Mouse (Mus musculus): ENCODE results near the gene Mdm1. TPM values are rescaled to one million over a fixed set of nuclear protein-coding genes. Genes with fewer than 3 reads are reported as not detected.
"Not testable (repeated sequence)": the region's sequence is repeated elsewhere in the genome, so short reads cannot be mapped to it uniquely, and the experiment has no call there.

The Mdm1 gene
- polyA plus RNA-seq, 1 experiment: 7.3 TPM

DNA sequence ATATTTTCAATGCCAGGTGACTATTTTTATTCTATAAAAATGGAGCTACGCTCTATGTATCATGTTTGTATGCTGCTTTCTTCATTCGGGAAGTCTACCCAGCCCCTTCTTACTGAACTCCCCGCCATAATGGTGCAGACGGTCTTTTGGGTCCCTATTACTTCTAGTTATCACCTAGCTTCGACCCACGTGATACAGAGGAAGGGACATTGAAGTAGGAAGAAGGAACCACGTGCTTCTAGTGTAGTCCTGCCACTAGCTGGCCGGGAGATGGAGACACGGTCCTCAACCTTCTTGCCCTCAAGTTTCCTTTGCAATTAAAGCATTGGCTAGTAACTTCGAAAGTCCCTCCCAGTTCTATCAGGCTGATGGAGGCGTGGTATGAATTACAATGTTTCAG lies 37.7 kb downstream of the Mdm1 start:
- Histone ChIP-seq H3K4me3 (ENCODE audit: insufficient read depth, low read length) (no peak overlapping the region), H3K4me1 (ENCODE audit: control insufficient read depth, insufficient read depth, low read length) (peaks cover 5% of the 10 kb centered on the region), H3K27ac (ENCODE audit: insufficient read depth, low read length) (no peak overlapping the region)
- TF ChIP-seq POLR2A (IDR thresholded peaks at IDR 0.05; ENCODE audit: low read depth, low read length) (no peak), CTCF (IDR thresholded peaks at IDR 0.05; ENCODE audit: borderline replicate concordance, insufficient read depth, low read length) (no peak)

- H3K4me1 ChIP-seq (ENCODE audit: control insufficient read depth, insufficient read depth, low read length); H3K27ac ChIP-seq (ENCODE audit: insufficient read depth, low read length); H3K4me3 ChIP-seq (ENCODE audit: insufficient read depth, low read length): not testable (repeated sequence)
These were observed 53.5 kb downstream of the Mdm1 start for GRCm38 (mm10) chr10:118195150-118195549.

DNA sequence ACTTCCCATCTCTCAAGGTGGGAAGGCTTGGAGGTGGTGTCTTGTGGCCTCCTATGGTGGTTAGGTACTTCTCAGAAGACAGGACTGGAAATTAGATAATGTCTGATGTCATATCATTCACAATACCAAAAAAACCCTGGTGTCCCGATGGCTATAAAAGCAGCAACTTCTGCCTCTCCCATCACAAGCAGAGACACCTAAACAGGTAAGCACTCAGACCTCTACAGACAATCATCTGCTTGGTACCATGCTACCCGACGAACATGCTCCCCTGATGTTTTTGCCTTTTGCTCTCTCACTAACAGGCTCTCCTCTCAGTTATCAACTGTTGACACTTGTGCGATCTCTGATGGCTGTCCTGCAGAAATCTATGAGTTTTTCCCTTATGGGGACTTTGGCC lies 63.0 kb downstream of the Mdm1 start, which contains the start of gene Il22:
Gene Il22, plus strand, starts transcription at position 301 of the 400 bp plus-strand sequence.
- TF ChIP-seq POLR2A (IDR thresholded peaks at IDR 0.05; ENCODE audit: low read depth, low read length) (no peak), CTCF (IDR thresholded peaks at IDR 0.05; ENCODE audit: borderline replicate concordance, insufficient read depth, low read length) (no peak)
- Histone ChIP-seq H3K4me3 (ENCODE audit: insufficient read depth, low read length) (no peak within 1 kb of the TSS), H3K4me1 (ENCODE audit: control insufficient read depth, insufficient read depth, low read length) (no peaks in the 10 kb centered on the region), H3K27ac (ENCODE audit: insufficient read depth, low read length) (no peak within 1 kb of the TSS)

GRCm38 (mm10) chr10:118215719-118216393 lies 74.2 kb downstream of the Mdm1 start:
- not testable (repeated sequence) for H3K4me1 ChIP-seq (ENCODE audit: control insufficient read depth, insufficient read depth, low read length); H3K4me3 ChIP-seq (ENCODE audit: insufficient read depth, low read length); H3K27ac ChIP-seq (ENCODE audit: insufficient read depth, low read length)

Other genes with a start within 250 kb of the Mdm1 start
- not detected in 2 replicates for gene Il22, start 63.1 kb downstream of the Mdm1 start, polyA plus RNA-seq (2011; ENCODE audit: insufficient read length, low read depth, missing spikeins)
- not detected in 2 replicates for gene Gm32717, start 99.0 kb downstream of the Mdm1 start, polyA plus RNA-seq (2011; ENCODE audit: insufficient read length, low read depth, missing spikeins)
- gene Gm32802, start 116.9 kb downstream of the Mdm1 start, polyA plus RNA-seq (2011; ENCODE audit: insufficient read length, low read depth, missing spikeins): not detected in 2 replicates
- gene Iltifb, start 153.2 kb downstream of the Mdm1 start, polyA plus RNA-seq (2011; ENCODE audit: insufficient read length, low read depth, missing spikeins): not detected in 2 replicates
- not detected in 2 replicates for gene Gm9040, start 185.2 kb downstream of the Mdm1 start, polyA plus RNA-seq (2011; ENCODE audit: insufficient read length, low read depth, missing spikeins)
- not detected in 2 replicates for gene Gm9044, start 190.6 kb downstream of the Mdm1 start, polyA plus RNA-seq (2011; ENCODE audit: insufficient read length, low read depth, missing spikeins)
- not detected in 2 replicates for gene Gm9045, start 196.0 kb downstream of the Mdm1 start, polyA plus RNA-seq (2011; ENCODE audit: insufficient read length, low read depth, missing spikeins)
- gene Gm9046, start 201.4 kb downstream of the Mdm1 start, polyA plus RNA-seq (2011; ENCODE audit: insufficient read length, low read depth, missing spikeins): not detected in 2 replicates
- not detected in 2 replicates for gene Gm9048, start 206.9 kb downstream of the Mdm1 start, polyA plus RNA-seq (2011; ENCODE audit: insufficient read length, low read depth, missing spikeins)
- gene Gm9049, start 212.3 kb downstream of the Mdm1 start, polyA plus RNA-seq (2011; ENCODE audit: insufficient read length, low read depth, missing spikeins): not detected in 2 replicates

Measured in embryonic fibroblast, embryonic 13.5 days (primary cell).